Mouse (Mus musculus) neural tube, embryonic 13.5 days (tissue): Measurements from ENCODE around the gene Magi2. TPM values are rescaled to one million over a fixed set of nuclear protein-coding genes. Genes with fewer than 3 reads are reported as not detected.

ENCODE experiments used
- ATAC-seq: fragments of 200-750 bp; cut with Nextera tagmentation; 2 replicates; pipeline ENCODE4 v1.8.0; 2017; ENCODE audit warnings: low read depth, mild to moderate bottlenecking, moderate TSS enrichment, moderate library complexity
- H3K27ac ChIP-seq: fragments of 300-500 bp; sonication (generic); replicated peaks from 2 replicates; pipeline ENCODE4 v1.5.1; 2015; ENCODE audit warnings: moderate library complexity, mild to moderate bottlenecking, inconsistent platforms
- H3K27me3 ChIP-seq: fragments of 300-500 bp; sonication (generic); 2 replicates; pipeline ENCODE4 v1.6.1; 2015; ENCODE audit warnings: mild to moderate bottlenecking, inconsistent platforms
- H3K36me3 ChIP-seq: fragments of 300-500 bp; sonication (generic); 2 replicates; pipeline ENCODE4 v1.6.1; 2015; ENCODE audit warnings: mild to moderate bottlenecking, inconsistent platforms
- H3K4me1 ChIP-seq: fragments of 300-500 bp; sonication (generic); replicated peaks from 2 replicates; pipeline ENCODE4 v1.6.1; 2015; ENCODE audit warnings: inconsistent platforms
- H3K4me2 ChIP-seq: fragments of 300-500 bp; sonication (generic); 2 replicates; pipeline ENCODE4 v1.6.1; 2015; ENCODE audit warnings: inconsistent platforms, mild to moderate bottlenecking, moderate library complexity
- H3K4me3 ChIP-seq: fragments of 300-500 bp; sonication (generic); 2 replicates; pipeline ENCODE4 v1.5.1; 2015; ENCODE audit warnings: mild to moderate bottlenecking, inconsistent platforms
- H3K9ac ChIP-seq: fragments of 300-500 bp; sonication (generic); 2 replicates; pipeline ENCODE4 v1.6.1; 2015; ENCODE audit warnings: moderate library complexity, mild to moderate bottlenecking, inconsistent platforms
- H3K9me3 ChIP-seq: fragments of 300-500 bp; sonication (generic); 2 replicates; pipeline ENCODE4 v1.6.1; 2016; ENCODE audit warnings: inconsistent platforms
- WGBS: fragments of 180-500 bp; shearing (Covaris S2); methylation state at CpG from one replicate; pipeline ENCODE4 v1.1.7; 2015; 5-methylcytosine and 5-hydroxymethylcytosine counted together
- polyA plus RNA-seq: library from polyadenylated mRNA; unstranded; fragments of >200 nt; fragmentation: Nextera tagmentation; extraction: Ambion mirVana; gene quantifications from 2 replicates; pipeline ENCODE4 v1.2.1, GENCODE M21; 2015

The Magi2 gene
- polyA plus RNA-seq, 1 experiment from 2014 or later: 23.1 TPM

DNA sequence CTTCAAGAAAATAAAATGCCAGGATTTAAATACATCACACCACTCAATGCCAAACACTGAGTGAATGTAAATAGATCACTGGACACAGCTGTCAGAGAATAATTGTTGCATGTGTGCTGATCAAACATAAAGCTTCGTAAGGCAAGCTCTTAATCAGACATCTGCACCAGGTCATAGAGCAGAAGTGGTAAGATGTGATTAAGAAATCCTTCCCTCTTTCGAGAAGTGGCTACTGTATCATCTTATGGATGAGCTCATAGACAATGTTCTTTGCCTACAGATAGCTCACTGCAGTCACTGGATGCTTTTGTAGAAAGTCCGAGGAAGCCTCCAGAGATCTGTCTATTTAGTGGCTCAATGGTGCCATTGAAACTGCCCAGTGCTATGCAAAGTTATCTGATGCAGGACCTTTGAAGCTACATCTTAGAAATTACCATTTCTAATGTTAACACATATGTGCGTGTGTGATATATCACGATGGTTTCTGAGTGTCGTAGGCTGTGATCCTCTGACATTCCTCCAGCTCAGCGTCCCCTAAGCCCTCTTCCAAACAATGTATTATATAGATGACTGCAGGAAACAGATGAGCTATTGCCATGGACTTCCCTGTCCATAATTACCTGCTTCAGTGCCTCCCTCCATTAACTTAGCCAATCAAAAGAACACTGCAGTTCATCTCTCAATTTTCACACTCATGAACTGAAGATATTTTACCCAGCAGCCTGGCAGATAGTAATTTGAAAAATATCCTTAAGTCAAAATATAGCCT is 1231.1 kb downstream of the Magi2 start:
- 68% methylated on average over 7 of the region's 7 CpGs for WGBS
- no peak overlapping the region for H3K4me3 ChIP-seq
- no peak overlapping the region for H3K27ac ChIP-seq
- H3K9ac ChIP-seq: no peak overlapping the region
- H3K4me2 ChIP-seq: no peak overlapping the region
- ATAC-seq: peak; percentile 41; the same call in 1 of the 2 replicates
- no peaks in the 10 kb centered on the region for H3K27me3 ChIP-seq
- no peaks in the 10 kb centered on the region for H3K9me3 ChIP-seq
- H3K4me1 ChIP-seq: no peaks in the 10 kb centered on the region
- no peaks in the 10 kb centered on the region for H3K36me3 ChIP-seq

DNA sequence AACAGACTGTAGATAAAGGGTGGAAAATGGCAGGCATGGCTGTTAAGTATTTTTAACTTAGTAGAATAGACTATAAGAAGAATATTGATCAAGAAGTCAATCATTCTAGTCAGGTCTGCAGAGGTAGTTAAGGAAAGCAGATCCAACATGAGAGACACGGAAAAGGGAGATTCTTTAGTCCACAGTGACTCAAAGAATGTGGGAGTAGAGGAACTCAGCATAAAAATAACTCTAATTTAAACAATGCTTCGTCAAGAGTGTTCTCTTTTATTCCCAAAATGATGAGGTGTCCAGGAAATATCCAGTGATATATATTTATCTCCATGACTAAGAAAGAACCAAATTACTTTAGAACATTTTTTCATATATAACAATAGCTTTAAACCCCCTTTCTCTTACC is 1234.9 kb downstream of the Magi2 start:
- Histone ChIP-seq H3K9me3 (no peaks in the 10 kb centered on the region), H3K36me3 (peaks cover 6% of the 10 kb centered on the region), H3K27me3 (no peaks in the 10 kb centered on the region), H3K9ac (no peak overlapping the region), H3K4me3 (no peak overlapping the region), H3K27ac (no peak overlapping the region), H3K4me2 (no peak overlapping the region), H3K4me1 (no peaks in the 10 kb centered on the region)
- ATAC-seq: no peak
- WGBS: 77% methylated on average over 2 of the region's 2 CpGs

DNA sequence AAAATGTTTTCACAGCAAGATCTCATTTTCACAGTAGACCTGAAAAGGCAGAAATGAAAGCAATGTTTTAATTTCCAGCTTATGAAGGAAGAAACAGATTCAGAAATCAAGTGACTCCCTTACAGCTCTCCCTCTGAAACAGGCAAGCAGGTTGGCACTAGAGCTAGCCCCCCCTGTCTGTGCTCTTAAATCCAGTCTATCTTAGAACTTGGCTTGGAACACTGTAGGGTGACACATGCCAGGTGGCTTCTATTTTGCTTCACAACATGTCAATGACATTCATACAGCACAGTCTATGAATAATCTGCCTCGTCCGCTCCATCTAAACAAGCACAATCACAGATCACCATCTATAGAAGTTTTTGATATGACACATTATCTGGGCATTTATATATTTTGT is 1235.5 kb downstream of the Magi2 start:
- Histone ChIP-seq H3K4me1 (no peaks in the 10 kb centered on the region), H3K27me3 (no peaks in the 10 kb centered on the region), H3K36me3 (peaks cover 6% of the 10 kb centered on the region), H3K9ac (no peak overlapping the region), H3K27ac (no peak overlapping the region), H3K4me3 (no peak overlapping the region), H3K9me3 (no peaks in the 10 kb centered on the region), H3K4me2 (no peak overlapping the region)
- ATAC-seq: no peak
- 92% methylated on average over 2 of the region's 2 CpGs for WGBS

DNA sequence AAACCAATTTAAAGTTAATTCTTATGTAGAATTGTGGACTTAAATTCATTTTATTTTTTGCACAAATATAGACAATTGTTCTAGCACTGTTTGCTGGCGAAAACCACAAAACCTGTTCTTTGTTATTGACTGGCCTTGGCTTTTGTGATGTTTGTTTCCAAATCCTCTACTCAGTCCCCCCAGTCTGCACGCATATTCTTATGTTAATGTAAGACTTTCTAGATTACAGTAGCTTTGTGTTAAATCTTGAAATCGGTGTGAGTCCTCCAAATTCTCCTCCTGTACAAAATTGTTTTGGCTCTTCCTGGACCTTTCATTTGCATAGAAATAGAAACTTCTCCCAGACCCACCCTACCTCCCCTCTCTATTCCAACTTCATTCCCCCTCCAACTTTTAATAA is 1242.9 kb downstream of the Magi2 start:
- no peaks in the 10 kb centered on the region for H3K4me1 ChIP-seq
- no peaks in the 10 kb centered on the region for H3K27me3 ChIP-seq
- 76% methylated on average over 3 of the region's 3 CpGs for WGBS

DNA sequence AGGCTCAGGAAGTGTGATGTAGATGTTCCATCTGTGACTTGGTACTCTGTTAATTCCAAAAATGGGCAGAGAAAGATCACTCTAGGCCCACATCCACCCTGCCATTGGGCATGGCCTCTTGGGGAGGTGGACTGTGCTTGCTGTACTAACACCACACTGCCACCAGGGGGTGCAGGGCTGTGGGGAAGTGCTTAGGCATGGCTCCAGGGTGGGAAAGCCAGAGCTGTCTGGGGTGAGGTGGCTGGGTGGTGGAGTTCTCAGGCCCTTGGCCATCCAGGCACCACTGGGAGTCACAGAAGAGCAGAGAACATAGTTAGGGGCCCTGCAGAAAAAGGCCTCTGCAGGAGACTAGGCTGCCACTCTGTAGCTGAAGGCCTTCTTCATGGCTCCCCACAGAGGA is 1243.6 kb downstream of the Magi2 start:
- no peak for ATAC-seq
- Histone ChIP-seq H3K9me3 (no peaks in the 10 kb centered on the region), H3K4me2 (no peak overlapping the region), H3K27me3 (no peaks in the 10 kb centered on the region), H3K27ac (no peak overlapping the region), H3K9ac (no peak overlapping the region), H3K4me1 (no peaks in the 10 kb centered on the region), H3K36me3 (peaks cover 10% of the 10 kb centered on the region), H3K4me3 (no peak overlapping the region)

More for the DNA sequence above, 1242.9 kb downstream of the Magi2 start:
- ATAC-seq: no peak
- no peak overlapping the region for H3K4me3 ChIP-seq
- no peak overlapping the region for H3K4me2 ChIP-seq
- peaks cover 10% of the 10 kb centered on the region for H3K36me3 ChIP-seq
- no peaks in the 10 kb centered on the region for H3K9me3 ChIP-seq
- no peak overlapping the region for H3K27ac ChIP-seq
- no peak overlapping the region for H3K9ac ChIP-seq

DNA sequence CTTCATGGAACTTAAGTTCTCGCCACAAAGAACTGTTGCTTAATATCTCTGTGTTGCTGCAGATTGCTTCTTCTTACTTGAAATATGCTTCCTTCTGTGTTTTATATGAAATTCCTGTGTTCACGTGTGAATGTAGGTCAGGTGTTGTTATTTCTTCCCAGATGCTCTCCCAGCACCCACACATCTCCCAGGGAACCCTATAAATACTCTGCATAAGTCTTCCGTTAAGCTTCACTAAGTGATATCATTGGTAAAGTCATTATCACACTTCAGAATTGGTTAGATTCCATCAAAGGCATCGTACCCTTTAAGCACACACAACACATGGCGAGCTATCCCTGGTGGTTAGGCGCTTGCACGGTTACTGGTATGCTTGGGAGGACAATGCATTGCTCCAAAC is 1257.7 kb downstream of the Magi2 start:
- no peaks in the 10 kb centered on the region for H3K27me3 ChIP-seq
- 89% methylated on average over 7 of the region's 7 CpGs for WGBS
- no peaks in the 10 kb centered on the region for H3K4me1 ChIP-seq
- no peak overlapping the region for H3K27ac ChIP-seq
- no peak for ATAC-seq
- no peak overlapping the region for H3K9ac ChIP-seq
- no peak overlapping the region for H3K4me2 ChIP-seq
- H3K9me3 ChIP-seq: no peaks in the 10 kb centered on the region
- no peaks in the 10 kb centered on the region for H3K36me3 ChIP-seq
- no peak overlapping the region for H3K4me3 ChIP-seq

DNA sequence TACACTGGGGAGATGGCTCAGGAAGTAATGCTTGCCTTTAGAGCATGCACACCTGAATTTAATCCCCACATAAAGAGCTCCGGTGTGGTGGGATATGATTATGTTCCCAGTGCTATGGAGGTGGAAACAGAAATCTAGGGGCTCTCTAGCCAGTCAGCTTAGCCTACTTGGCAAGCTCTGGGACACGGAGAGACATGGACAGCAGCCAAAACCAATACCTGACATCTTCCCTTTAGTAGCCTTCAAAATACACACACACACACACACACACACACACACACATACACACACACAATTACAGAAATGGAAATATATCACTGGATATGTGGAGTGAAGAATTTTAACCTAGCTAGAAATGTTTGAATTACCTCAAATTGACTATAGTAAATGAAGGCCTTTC is 1265.1 kb downstream of the Magi2 start:
- Histone ChIP-seq H3K9ac (no peak overlapping the region), H3K27ac (no peak overlapping the region), H3K4me2 (no peak overlapping the region), H3K36me3 (no peaks in the 10 kb centered on the region), H3K9me3 (no peaks in the 10 kb centered on the region), H3K27me3 (no peaks in the 10 kb centered on the region), H3K4me1 (peaks cover 2% of the 10 kb centered on the region; the same call in 1 of the 2 replicates), H3K4me3 (no peak overlapping the region)
- ATAC-seq: no peak
- 69% methylated on average over 2 of the region's 2 CpGs for WGBS

DNA sequence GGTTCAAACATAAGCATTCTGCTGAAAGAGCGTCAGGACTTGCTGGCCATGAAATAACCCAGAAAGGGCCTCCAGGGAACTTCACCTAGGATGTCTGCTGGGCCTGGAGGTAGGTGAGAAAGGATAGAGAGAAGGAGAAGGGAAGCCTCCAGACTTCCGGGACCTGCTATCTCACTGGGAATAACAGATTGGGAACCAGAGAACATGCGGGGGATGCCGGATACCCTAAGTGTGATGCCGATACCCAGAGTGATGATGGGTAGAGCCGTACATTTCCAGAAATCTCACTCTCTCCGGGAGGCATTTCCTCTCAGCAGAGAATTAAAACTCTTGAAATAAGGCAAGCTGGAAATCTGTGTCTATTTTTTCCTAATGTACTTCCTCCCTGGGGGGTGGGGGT is 1265.8 kb downstream of the Magi2 start:
- no peaks in the 10 kb centered on the region for H3K27me3 ChIP-seq
- H3K4me3 ChIP-seq: no peak overlapping the region
- ATAC-seq: no peak
- WGBS: 91% methylated on average over 7 of the region's 7 CpGs
- H3K4me2 ChIP-seq: no peak overlapping the region
- H3K4me1 ChIP-seq: peaks cover 7% of the 10 kb centered on the region; the same call in 1 of the 2 replicates
- no peak overlapping the region for H3K27ac ChIP-seq
- no peak overlapping the region for H3K9ac ChIP-seq
- no peaks in the 10 kb centered on the region for H3K36me3 ChIP-seq
- H3K9me3 ChIP-seq: no peaks in the 10 kb centered on the region

DNA sequence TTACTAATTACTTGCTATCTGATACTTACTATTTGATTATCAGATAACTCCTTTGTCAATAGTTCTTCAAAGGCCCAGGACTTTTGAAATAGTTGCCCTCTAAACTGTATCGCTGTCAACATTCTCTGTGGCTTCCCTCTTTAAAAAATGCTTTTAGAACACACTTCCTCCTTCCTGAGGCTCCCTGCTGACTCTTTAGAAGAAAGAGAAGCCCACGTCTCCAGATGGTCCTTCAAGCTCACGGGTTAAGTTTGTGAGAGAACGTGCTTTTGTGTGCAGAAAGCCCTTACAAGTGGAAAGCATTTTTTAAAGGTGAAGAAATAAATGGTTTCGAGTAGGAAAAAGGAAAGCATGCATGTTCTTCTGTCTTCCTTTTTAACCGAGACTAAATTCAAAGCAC is 1267.2 kb downstream of the Magi2 start:
- H3K27ac ChIP-seq: no peak overlapping the region
- no peak overlapping the region for H3K4me2 ChIP-seq
- no peaks in the 10 kb centered on the region for H3K9me3 ChIP-seq
- ATAC-seq: no peak
- 66% methylated on average over 6 of the region's 6 CpGs for whole genome bisulfite sequencing
- H3K36me3 ChIP-seq: no peaks in the 10 kb centered on the region
- H3K4me3 ChIP-seq: no peak overlapping the region
- H3K4me1 ChIP-seq: peaks cover 7% of the 10 kb centered on the region; the same call in 1 of the 2 replicates
- H3K27me3 ChIP-seq: no peaks in the 10 kb centered on the region
- no peak overlapping the region for H3K9ac ChIP-seq

DNA sequence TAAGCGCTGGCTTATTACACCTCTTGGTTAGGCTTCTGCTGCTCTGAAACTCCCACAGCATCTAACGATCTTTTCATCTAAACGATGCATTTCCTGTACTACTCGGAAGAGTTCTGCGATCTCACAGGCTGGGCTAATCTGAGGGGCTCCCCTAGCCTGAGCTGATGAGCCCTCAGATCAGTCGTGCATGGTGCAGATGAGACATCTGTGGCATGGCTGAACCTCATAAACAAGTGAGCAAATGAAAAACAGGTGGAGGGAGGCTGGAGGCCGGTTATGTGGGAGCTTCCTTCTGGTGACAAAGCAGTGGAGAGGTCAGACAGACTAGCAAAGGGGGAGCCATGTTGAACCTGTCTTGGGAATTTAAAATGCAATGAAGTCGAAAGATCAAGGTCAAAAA is 1270.1 kb downstream of the Magi2 start:
- Histone ChIP-seq H3K4me3 (no peak overlapping the region), H3K9ac (no peak overlapping the region), H3K4me1 (peaks cover 7% of the 10 kb centered on the region; the same call in 1 of the 2 replicates), H3K36me3 (0 out of 2 replicates have a peak, but pooled peaks cover 4% of the 10 kb centered on the region), H3K9me3 (no peaks in the 10 kb centered on the region), H3K27ac (0 out of 2 replicates have a peak overlapping the region, but pooled peaks have one; percentile 18), H3K27me3 (no peaks in the 10 kb centered on the region), H3K4me2 (no peak overlapping the region)
- 0 out of 2 replicates have a peak, but pooled peaks have one; percentile 28 for ATAC-seq
- 59% methylated on average over 8 of the region's 8 CpGs for WGBS

DNA sequence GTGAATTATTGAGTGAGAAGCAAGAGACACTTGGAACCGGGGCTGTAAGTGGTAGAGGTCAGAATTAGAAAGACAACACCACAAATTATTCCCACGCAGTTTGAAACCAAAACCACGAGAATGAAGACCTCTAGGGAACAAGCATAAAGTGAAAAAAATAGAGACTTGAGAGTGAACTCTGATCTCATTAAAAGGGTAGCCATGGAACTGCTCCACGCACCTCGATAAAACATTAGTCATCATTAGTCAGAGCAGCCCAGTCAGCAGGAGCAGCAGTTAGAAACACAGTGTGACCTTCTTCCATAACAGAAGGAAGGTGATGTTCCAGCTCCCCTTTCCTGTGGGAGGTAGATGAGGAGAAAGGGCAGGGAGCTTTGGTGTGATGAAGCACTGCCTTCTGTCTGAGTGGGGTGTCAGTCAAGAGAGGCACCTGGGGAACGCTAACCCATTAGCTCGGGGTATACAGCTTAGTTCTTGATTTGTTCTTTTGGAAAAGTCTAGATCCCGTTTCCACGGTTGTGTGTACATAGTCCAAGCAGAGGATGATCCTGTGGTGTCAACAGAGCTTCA is 1272.3 kb downstream of the Magi2 start:
- Histone ChIP-seq H3K4me2 (no peak overlapping the region), H3K4me1 (peaks cover 7% of the 10 kb centered on the region; the same call in 1 of the 2 replicates), H3K9ac (no peak overlapping the region), H3K27ac (no peak overlapping the region), H3K9me3 (no peaks in the 10 kb centered on the region), H3K36me3 (0 out of 2 replicates have a peak, but pooled peaks cover 4% of the 10 kb centered on the region), H3K27me3 (no peaks in the 10 kb centered on the region), H3K4me3 (no peak overlapping the region)
- peak; percentile 65; the same call in 1 of the 2 replicates for ATAC-seq
- 60% methylated on average over 9 of the region's 9 CpGs for WGBS

DNA sequence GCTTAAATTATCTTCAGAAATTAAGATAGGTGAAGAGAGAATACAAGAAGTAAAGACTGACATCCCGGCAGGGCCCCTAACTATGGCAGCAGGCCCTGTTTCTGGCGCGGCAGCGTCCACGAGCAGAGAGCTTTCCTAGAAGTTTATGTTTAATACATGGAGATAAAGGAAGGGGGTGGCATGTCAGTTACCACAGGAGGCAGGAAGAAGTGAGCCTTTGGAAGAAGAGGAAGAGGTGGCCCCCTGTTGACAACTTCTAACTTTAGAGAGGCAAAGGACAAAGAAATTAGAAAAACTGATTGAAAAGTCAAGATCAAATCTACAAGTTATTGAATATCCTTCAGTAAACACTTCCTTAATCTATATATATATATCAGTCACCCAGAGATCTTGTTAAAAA is 1281.8 kb downstream of the Magi2 start:
- 84% methylated on average over 5 of the region's 5 CpGs for WGBS
- no peaks in the 10 kb centered on the region for H3K9me3 ChIP-seq
- no peak overlapping the region for H3K9ac ChIP-seq
- H3K36me3 ChIP-seq: no peaks in the 10 kb centered on the region
- H3K4me2 ChIP-seq: no peak overlapping the region
- H3K4me3 ChIP-seq: no peak overlapping the region
- no peak overlapping the region for H3K27ac ChIP-seq
- H3K4me1 ChIP-seq: peaks cover 6% of the 10 kb centered on the region
- H3K27me3 ChIP-seq: no peaks in the 10 kb centered on the region
- no peak for ATAC-seq
